Mouse (Mus musculus) heart, embryonic 11.5 days (tissue): Measurements from ENCODE around the gene Fam32a. TPM values are rescaled to one million over a fixed set of nuclear protein-coding genes. Genes with fewer than 3 reads are reported as not detected.

Experiments
- ATAC-seq: fragments of 200-750 bp; cut with Nextera tagmentation; replicated peaks from 2 replicates; pipeline ENCODE4 v1.8.0; 2017; ENCODE audit warnings: moderate library complexity; ENCODE audit not compliant: insufficient number of reproducible peaks, low FRiP score, low TSS enrichment
- H3K27ac ChIP-seq: fragments of 300-500 bp; sonication (generic); 2 replicates; pipeline ENCODE4 v1.5.1; 2014; ENCODE audit warnings: mild to moderate bottlenecking, low read depth, low read length
- H3K27me3 ChIP-seq: fragments of 300-500 bp; sonication (generic); 2 replicates; pipeline ENCODE4 v1.6.1; 2014; ENCODE audit warnings: mild to moderate bottlenecking, low read length, mixed read lengths; ENCODE audit not compliant: control insufficient read depth, insufficient read depth
- H3K36me3 ChIP-seq: fragments of 300-500 bp; sonication (generic); 2 replicates; pipeline ENCODE4 v1.6.1; 2014; ENCODE audit warnings: mild to moderate bottlenecking, low read length, moderate library complexity, mixed read lengths; ENCODE audit not compliant: control insufficient read depth, insufficient read depth
- H3K4me1 ChIP-seq: fragments of 300-500 bp; sonication (generic); 2 replicates; pipeline ENCODE4 v1.6.1; 2014; ENCODE audit warnings: low read length; ENCODE audit not compliant: control insufficient read depth, insufficient read depth
- H3K4me2 ChIP-seq: fragments of 300-500 bp; sonication (generic); 2 replicates; pipeline ENCODE4 v1.6.1; 2014; ENCODE audit warnings: mild to moderate bottlenecking, moderate library complexity
- H3K4me3 ChIP-seq: fragments of 300-500 bp; sonication (generic); 2 replicates; pipeline ENCODE4 v1.5.1; 2014; ENCODE audit warnings: low read depth, low read length
- H3K9ac ChIP-seq: fragments of 300-500 bp; sonication (generic); 2 replicates; pipeline ENCODE4 v1.6.1; 2014; ENCODE audit warnings: mild to moderate bottlenecking, low read depth, low read length, moderate library complexity
- H3K9me3 ChIP-seq: fragments of 300-500 bp; sonication (generic); replicated peaks from 2 replicates; pipeline ENCODE4 v1.6.1; 2016; ENCODE audit warnings: low read length; ENCODE audit not compliant: control insufficient read depth
- WGBS: fragments of 180-500 bp; shearing (Covaris S2); extraction: QIAGEN DNeasy Blood & Tissue Kit; methylation state at CpG from one replicate; pipeline ENCODE4 v1.1.7; 2014; ENCODE audit not compliant: insufficient replicate concordance; 5-methylcytosine and 5-hydroxymethylcytosine counted together
- polyA plus RNA-seq: library from polyadenylated mRNA; unstranded; fragments of >200 nt; fragmentation: Nextera tagmentation; extraction: Ambion mirVana; gene quantifications from 2 replicates; pipeline ENCODE4 v1.2.1, GENCODE M21; 2014

Gene Fam32a
- polyA plus RNA-seq, 1 experiment from 2014 or later: 44.7 TPM

DNA sequence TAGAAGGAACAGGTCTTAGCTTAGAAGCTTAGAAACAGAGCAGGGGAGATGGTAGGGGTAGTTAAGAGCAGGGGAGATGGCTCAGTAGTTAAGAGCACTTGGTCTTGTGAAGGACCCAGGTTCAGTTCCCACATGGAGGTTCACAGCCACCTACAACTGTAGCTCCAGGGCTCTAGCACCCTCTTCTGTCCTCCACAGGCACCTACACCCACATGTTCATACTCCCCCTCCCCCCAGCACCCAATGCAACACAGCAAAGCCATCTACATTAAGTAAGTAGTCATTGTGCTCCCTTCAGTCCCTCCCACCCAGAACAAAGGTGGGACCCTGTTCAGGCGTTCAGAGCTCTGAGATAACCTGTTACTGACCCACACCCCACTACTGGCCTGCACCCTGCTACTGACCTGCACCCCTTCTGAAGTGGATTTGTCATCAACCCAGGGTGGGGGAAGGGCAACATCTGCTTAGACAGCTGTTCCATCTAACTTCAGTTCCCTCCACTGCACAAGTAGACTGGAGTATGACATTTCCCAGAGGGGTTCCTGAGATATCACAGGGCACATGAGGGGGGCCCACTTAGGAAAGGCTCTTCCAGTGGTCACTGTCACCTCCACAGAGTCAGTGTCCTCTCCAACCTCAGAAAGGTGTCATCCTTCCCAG lies 53.7 kb downstream of the Fam32a start:
- H3K27ac ChIP-seq: no peak overlapping the region
- no peaks in the 10 kb centered on the region for H3K4me1 ChIP-seq
- H3K4me2 ChIP-seq: no peak overlapping the region
- H3K36me3 ChIP-seq: no peaks in the 10 kb centered on the region
- H3K9me3 ChIP-seq: no peaks in the 10 kb centered on the region
- no peak for ATAC-seq
- H3K9ac ChIP-seq: no peak overlapping the region
- no peak overlapping the region for H3K4me3 ChIP-seq
- WGBS: 31% methylated on average over 1 of the region's 1 CpGs
- H3K27me3 ChIP-seq: no peaks in the 10 kb centered on the region

- no peak overlapping the region for H3K4me3 ChIP-seq
These were observed 54.3 kb downstream of the Fam32a start for GRCm38 (mm10) chr8:72273807-72274206.

More at GRCm38 (mm10) chr8:72273807-72274206, 54.3 kb downstream of the Fam32a start:
- Histone ChIP-seq H3K27ac (no peak overlapping the region), H3K4me2 (no peak overlapping the region), H3K9ac (no peak overlapping the region), H3K36me3 (no peaks in the 10 kb centered on the region), H3K9me3 (no peaks in the 10 kb centered on the region), H3K4me1 (no peaks in the 10 kb centered on the region), H3K27me3 (no peaks in the 10 kb centered on the region)
- 53% methylated on average over 5 of the region's 5 CpGs for WGBS
- no peak for ATAC-seq

Other genes with a start within 250 kb of the Fam32a start
- gene Cyp4f18, start 210.1 kb upstream of the Fam32a start, polyA plus RNA-seq: 0.30 and 0.39 TPM in 2 replicates
- gene Olfr372, start 178.5 kb upstream of the Fam32a start, polyA plus RNA-seq: not detected in 2 replicates
- not detected in 2 replicates for gene Olfr373, start 136.6 kb upstream of the Fam32a start, polyA plus RNA-seq
- 0.23 TPM in 1 of 2 replicates, not detected in the other for gene Olfr374, start 112.7 kb upstream of the Fam32a start, polyA plus RNA-seq
- 405 and 429 TPM in 2 replicates for gene Tpm4, start 84.8 kb upstream of the Fam32a start, polyA plus RNA-seq
- gene Rab8a, start 58.5 kb upstream of the Fam32a start, polyA plus RNA-seq: 65.5 and 71.6 TPM in 2 replicates
- gene Hsh2d, start 30.1 kb upstream of the Fam32a start, polyA plus RNA-seq: 0.11 TPM in 1 of 2 replicates, not detected in the other
- gene Cib3, start 6.9 kb upstream of the Fam32a start, polyA plus RNA-seq: not detected in 2 replicates
- gene Gm11034, start 6.1 kb upstream of the Fam32a start, polyA plus RNA-seq: not detected in 2 replicates
- 110 and 112 TPM in 2 replicates for gene Ap1m1, start 20.3 kb downstream of the Fam32a start, polyA plus RNA-seq
- gene Gm10282, start 85.5 kb downstream of the Fam32a start, polyA plus RNA-seq: 22.5 and 25.2 TPM in 2 replicates
- 16.7 and 17.7 TPM in 2 replicates for gene Klf2, start 99.3 kb downstream of the Fam32a start, polyA plus RNA-seq
- gene Eps15l1, start 201.7 kb downstream of the Fam32a start, polyA plus RNA-seq: 49.7 and 49.9 TPM in 2 replicates
- 0.82 and 1.2 TPM in 2 replicates for gene Calr3, start 224.1 kb downstream of the Fam32a start, polyA plus RNA-seq
- gene 1700030K09Rik, start 224.2 kb downstream of the Fam32a start, polyA plus RNA-seq: 9.2 and 10.3 TPM in 2 replicates